Mouse (Mus musculus) kidney, embryonic 16.5 days (tissue): ENCODE measurements around the gene Mecom. TPM values are rescaled to one million over a fixed set of nuclear protein-coding genes. Genes with fewer than 3 reads are reported as not detected.
"Not testable (repeated sequence)": the region's sequence is repeated elsewhere in the genome, so short reads cannot be mapped to it uniquely, and the experiment has no call there.

Experiments used
- ATAC-seq: fragments of 200-750 bp; cut with Nextera tagmentation; 2 replicates; pipeline ENCODE4 v1.8.0; 2017; ENCODE audit warnings: moderate TSS enrichment; ENCODE audit not compliant: low FRiP score, low TSS enrichment
- H3K27ac ChIP-seq: fragments of 300-500 bp; sonication (generic); 2 replicates; pipeline ENCODE4 v1.5.1; 2014; ENCODE audit warnings: low read length
- H3K27me3 ChIP-seq: fragments of 300-500 bp; sonication (generic); 2 replicates; pipeline ENCODE4 v1.6.1; 2014; ENCODE audit warnings: low read length, control low read depth, mixed read lengths; ENCODE audit not compliant: insufficient read depth
- H3K36me3 ChIP-seq: fragments of 300-500 bp; sonication (generic); 2 replicates; pipeline ENCODE4 v1.6.1; 2014; ENCODE audit warnings: low read length, control low read depth, mixed read lengths; ENCODE audit not compliant: insufficient read depth
- H3K4me1 ChIP-seq: fragments of 300-500 bp; sonication (generic); 2 replicates; pipeline ENCODE4 v1.6.1; 2014; ENCODE audit warnings: low read length, control low read depth, mixed read lengths; ENCODE audit not compliant: insufficient read depth
- H3K4me2 ChIP-seq: fragments of 300-500 bp; sonication (generic); replicated peaks from 2 replicates; pipeline ENCODE4 v1.6.1; 2014; ENCODE audit warnings: low read depth, low read length
- H3K4me3 ChIP-seq: fragments of 300-500 bp; sonication (generic); 2 replicates; pipeline ENCODE4 v1.5.1; 2014; ENCODE audit warnings: mild to moderate bottlenecking, low read length
- H3K9ac ChIP-seq: fragments of 300-500 bp; sonication (generic); replicated peaks from 2 replicates; pipeline ENCODE4 v1.6.1; 2014; ENCODE audit warnings: low read length
- H3K9me3 ChIP-seq: fragments of 300-500 bp; sonication (generic); 2 replicates; pipeline ENCODE4 v1.6.1; 2016; ENCODE audit warnings: low read length, control low read depth
- WGBS: fragments of 180-500 bp; shearing (Covaris S2); extraction: QIAGEN DNeasy Blood & Tissue Kit; methylation state at CpG from one replicate; pipeline ENCODE4 v1.1.7; 2014; 5-methylcytosine and 5-hydroxymethylcytosine counted together
- polyA plus RNA-seq: library from polyadenylated mRNA; unstranded; fragments of >200 nt; fragmentation: Nextera tagmentation; extraction: Ambion mirVana; gene quantifications from 2 replicates; pipeline ENCODE4 v1.2.1, GENCODE M21; 2015

The Mecom gene
- polyA plus RNA-seq, 1 experiment from 2014 or later, result 78.3 TPM

GRCm38 (mm10) chr3:30436561-30436960 lies 111.2 kb downstream of the Mecom start:
- ATAC-seq, result no peak
- no peaks in the 10 kb centered on the region for H3K4me1 ChIP-seq
- H3K36me3 ChIP-seq, result no peaks in the 10 kb centered on the region
- no peak overlapping the region for H3K9ac ChIP-seq
- no peak overlapping the region for H3K4me3 ChIP-seq
- H3K4me2 ChIP-seq, result no peak overlapping the region
- H3K27ac ChIP-seq, result no peak overlapping the region
- 0 out of 2 replicates have a peak, but pooled peaks cover 2% of the 10 kb centered on the region for H3K9me3 ChIP-seq
- WGBS, result 87% methylated on average over 6 of the region's 6 CpGs
- H3K27me3 ChIP-seq, result no peaks in the 10 kb centered on the region

- no peak overlapping the region for H3K4me2 ChIP-seq
- no peaks in the 10 kb centered on the region for H3K4me1 ChIP-seq
- H3K27ac ChIP-seq, result no peak overlapping the region
- 0 out of 2 replicates have a peak, but pooled peaks cover 2% of the 10 kb centered on the region for H3K9me3 ChIP-seq
- H3K4me3 ChIP-seq, result no peak overlapping the region
- no peak for ATAC-seq
- 65% methylated on average over 9 of the region's 9 CpGs for WGBS
- H3K36me3 ChIP-seq, result no peaks in the 10 kb centered on the region
- no peak overlapping the region for H3K9ac ChIP-seq
- H3K27me3 ChIP-seq, result no peaks in the 10 kb centered on the region
Observed at GRCm38 (mm10) chr3:30436131-30436530, 111.7 kb downstream of the Mecom start.

- Histone ChIP-seq H3K27ac (no peak overlapping the region), H3K4me1 (no peaks in the 10 kb centered on the region), H3K9me3 (no peaks in the 10 kb centered on the region), H3K4me3 (no peak overlapping the region), H3K36me3 (no peaks in the 10 kb centered on the region), H3K4me2 (no peak overlapping the region), H3K27me3 (no peaks in the 10 kb centered on the region), H3K9ac (no peak overlapping the region)
- WGBS, result 74% methylated on average over 5 of the region's 5 CpGs
- 0 out of 2 replicates have a peak, but pooled peaks have one; percentile 42 for ATAC-seq
Observed at GRCm38 (mm10) chr3:30428877-30429276, 118.9 kb downstream of the Mecom start.

- no peak overlapping the region for H3K4me2 ChIP-seq
- H3K4me3 ChIP-seq, result no peak overlapping the region
- H3K27me3 ChIP-seq, result no peaks in the 10 kb centered on the region
- no peaks in the 10 kb centered on the region for H3K9me3 ChIP-seq
- 88% methylated on average over 5 of the region's 5 CpGs for WGBS
- H3K36me3 ChIP-seq, result no peaks in the 10 kb centered on the region
- no peak overlapping the region for H3K9ac ChIP-seq
- ATAC-seq, result no peak
- H3K4me1 ChIP-seq, result peaks cover under 1% of the 10 kb centered on the region; the same call in 1 of the 2 replicates
- no peak overlapping the region for H3K27ac ChIP-seq
Observed at GRCm38 (mm10) chr3:30424036-30424435, 123.8 kb downstream of the Mecom start.

GRCm38 (mm10) chr3:30421948-30422347 lies 125.9 kb downstream of the Mecom start:
- H3K9me3 ChIP-seq, H3K4me3 ChIP-seq, ATAC-seq, H3K36me3 ChIP-seq, H3K9ac ChIP-seq, H3K4me2 ChIP-seq, H3K27ac ChIP-seq, H3K27me3 ChIP-seq: not testable (repeated sequence)
- WGBS, result 93% methylated on average over 4 of the region's 4 CpGs
- H3K4me1 ChIP-seq, result peaks cover 12% of the 10 kb centered on the region

- Histone ChIP-seq H3K4me1 (peaks cover 12% of the 10 kb centered on the region), H3K27ac (no peak overlapping the region), H3K36me3 (no peaks in the 10 kb centered on the region), H3K4me2 (no peak overlapping the region), H3K9ac (no peak overlapping the region), H3K4me3 (no peak overlapping the region), H3K27me3 (no peaks in the 10 kb centered on the region), H3K9me3 (no peaks in the 10 kb centered on the region)
- ATAC-seq, result no peak
- WGBS, result 68% methylated on average over 5 of the region's 5 CpGs
Observed at GRCm38 (mm10) chr3:30420899-30421298, 126.9 kb downstream of the Mecom start.

- H3K27ac ChIP-seq, result no peak overlapping the region
- no peak overlapping the region for H3K4me3 ChIP-seq
- H3K27me3 ChIP-seq, result no peaks in the 10 kb centered on the region
- no peak for ATAC-seq
- 92% methylated on average over 6 of the region's 6 CpGs for WGBS
- peaks cover 12% of the 10 kb centered on the region for H3K4me1 ChIP-seq
- H3K9me3 ChIP-seq, result no peaks in the 10 kb centered on the region
- H3K9ac ChIP-seq, result no peak overlapping the region
- no peaks in the 10 kb centered on the region for H3K36me3 ChIP-seq
- no peak overlapping the region for H3K4me2 ChIP-seq
Observed at GRCm38 (mm10) chr3:30414173-30414572, 133.6 kb downstream of the Mecom start.

GRCm38 (mm10) chr3:30410778-30411177 lies 137.0 kb downstream of the Mecom start:
- Histone ChIP-seq H3K4me1 (no peaks in the 10 kb centered on the region), H3K36me3 (no peaks in the 10 kb centered on the region), H3K9me3 (no peaks in the 10 kb centered on the region), H3K27me3 (no peaks in the 10 kb centered on the region), H3K4me3 (no peak overlapping the region), H3K4me2 (no peak overlapping the region), H3K27ac (no peak overlapping the region), H3K9ac (no peak overlapping the region)
- no peak for ATAC-seq
- WGBS, result 69% methylated on average over 4 of the region's 4 CpGs

- Histone ChIP-seq H3K36me3 (no peaks in the 10 kb centered on the region), H3K4me1 (no peaks in the 10 kb centered on the region), H3K4me2 (no peak overlapping the region), H3K9ac (no peak overlapping the region), H3K4me3 (no peak overlapping the region), H3K9me3 (no peaks in the 10 kb centered on the region), H3K27ac (no peak overlapping the region), H3K27me3 (no peaks in the 10 kb centered on the region)
- 84% methylated on average over 4 of the region's 4 CpGs for WGBS
- no peak for ATAC-seq
Observed at GRCm38 (mm10) chr3:30404821-30405220, 143.0 kb downstream of the Mecom start.

GRCm38 (mm10) chr3:30398911-30399310 lies 148.9 kb downstream of the Mecom start:
- Histone ChIP-seq H3K4me2 (no peak overlapping the region), H3K4me1 (no peaks in the 10 kb centered on the region), H3K9me3 (no peaks in the 10 kb centered on the region), H3K27ac (no peak overlapping the region), H3K36me3 (no peaks in the 10 kb centered on the region), H3K9ac (no peak overlapping the region), H3K4me3 (no peak overlapping the region), H3K27me3 (no peaks in the 10 kb centered on the region)
- 61% methylated on average over 7 of the region's 7 CpGs for WGBS
- no peak for ATAC-seq
